Mouse (Mus musculus) cortical plate, adult 2 months (tissue): ENCODE measurements around the gene Gm28102. TPM values are rescaled to one million over a fixed set of nuclear protein-coding genes. Genes with fewer than 3 reads are reported as not detected.
"Not testable (repeated sequence)": the region's sequence is repeated elsewhere in the genome, so short reads cannot be mapped to it uniquely, and the experiment has no call there.

Experiments used
- H3K27ac ChIP-seq: fragments of 200-500 bp; 2 replicates; pipeline ENCODE4 v1.5.1; 2012; ENCODE audit warnings: low read length, control low read depth, inconsistent platforms; ENCODE audit not compliant: insufficient read depth
- H3K4me1 ChIP-seq: fragments of 200-500 bp; 2 replicates; pipeline ENCODE4 v1.6.1; 2011; ENCODE audit warnings: low read length; ENCODE audit not compliant: control insufficient read depth, insufficient read depth
- H3K4me3 ChIP-seq: fragments of 200-500 bp; 2 replicates; pipeline ENCODE4 v1.5.1; 2011; ENCODE audit warnings: mild to moderate bottlenecking, low read length, control low read depth; ENCODE audit not compliant: insufficient read depth
- polyA plus RNA-seq: library from polyadenylated mRNA; depleted of rRNA; stranded (reverse); fragments of >200 nt; gene quantifications from 2 replicates; pipeline ENCODE4 v1.2.3, GENCODE M21; 2012; rRNA removed

Gm28102 gene
- polyA plus RNA-seq, result not detected in 2 replicates

- not testable (repeated sequence) for H3K4me1 ChIP-seq, H3K4me3 ChIP-seq, H3K27ac ChIP-seq
Observed at GRCm38 (mm10) chrY:88053015-88053414, at the start of gene Gm28102. Gene Gm28102, plus strand, starts transcription at chrY:88053315.
